Mouse (Mus musculus): ENCODE data around the gene Adarb1.

DNA sequence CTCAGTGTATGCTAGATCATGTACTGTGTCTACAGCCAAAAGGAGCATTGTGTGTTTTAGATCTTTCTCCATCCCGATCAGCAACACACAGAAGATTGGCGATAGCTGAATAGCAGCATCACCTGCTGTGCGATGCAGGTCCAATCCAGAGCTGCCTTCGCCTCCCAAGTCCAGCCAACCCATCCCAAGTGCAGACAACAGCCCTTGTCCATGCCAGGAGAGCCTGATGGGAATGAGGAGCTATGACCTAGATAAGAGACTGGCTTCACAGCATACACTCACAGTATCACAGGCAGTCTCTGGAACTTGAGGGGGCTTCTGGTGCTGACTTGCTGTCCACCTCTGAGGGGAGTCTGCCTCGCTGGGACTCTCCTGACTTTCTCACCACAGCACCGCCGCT is 30.1 kb upstream of the Adarb1 start:
- TF ChIP-seq E2F4 (IDR thresholded peaks at IDR 0.05; ENCODE audit: insufficient read depth) = no peak
- TF ChIP-seq POLR2A (IDR thresholded peaks at IDR 0.05; ENCODE audit: insufficient read length, low read depth) = no peak
- no peak for TF ChIP-seq TCF12 (IDR thresholded peaks at IDR 0.05; ENCODE audit: insufficient read depth, poor library complexity, severe bottlenecking)
- no peak for TF ChIP-seq SRF (IDR thresholded peaks at IDR 0.05; ENCODE audit: control insufficient read depth, insufficient read length, low read depth)
- no peak for TF ChIP-seq MYOD1 (IDR thresholded peaks at IDR 0.05; ENCODE audit: control insufficient read depth in 1 of 3, insufficient read length in 2 of 3, low read depth in 2 of 3)
- TF ChIP-seq REST (IDR thresholded peaks at IDR 0.05; ENCODE audit: insufficient read depth, insufficient read length) = no peak
- TF ChIP-seq MAX (IDR thresholded peaks at IDR 0.05; ENCODE audit: low read depth) = no peak
- no peak for TF ChIP-seq MYOG (IDR thresholded peaks at IDR 0.05; ENCODE audit: control insufficient read depth in 1 of 3, insufficient read depth in 1 of 3, insufficient read length in 2 of 3, low read depth in 2 of 3)
- TF ChIP-seq TCF3 (IDR thresholded peaks at IDR 0.05; ENCODE audit: insufficient read length, low read depth) = no peak
- no peak for TF ChIP-seq USF1 (IDR thresholded peaks at IDR 0.05; ENCODE audit: low read depth)
- no peak for TF ChIP-seq CEBPB (IDR thresholded peaks at IDR 0.05; ENCODE audit: insufficient read depth, poor library complexity, severe bottlenecking)
- TF ChIP-seq POLR2AphosphoS2 (IDR thresholded peaks at IDR 0.05; ENCODE audit: insufficient read length, low read depth) = no peak

All from myocyte (in vitro differentiated cells).